Mouse (Mus musculus) neutrophil, adult 65 days (primary cell): ENCODE measurements around the gene Gm1113. TPM values are rescaled to one million over a fixed set of nuclear protein-coding genes. Genes with fewer than 3 reads are reported as not detected.

Experiments
- total RNA-seq: library from RNA; stranded (reverse); gene quantifications from 2 replicates; pipeline ENCODE4 v1.2.4, GENCODE M21; 2023

The Gm1113 gene
- not detected in 2 replicates for total RNA-seq

DNA sequence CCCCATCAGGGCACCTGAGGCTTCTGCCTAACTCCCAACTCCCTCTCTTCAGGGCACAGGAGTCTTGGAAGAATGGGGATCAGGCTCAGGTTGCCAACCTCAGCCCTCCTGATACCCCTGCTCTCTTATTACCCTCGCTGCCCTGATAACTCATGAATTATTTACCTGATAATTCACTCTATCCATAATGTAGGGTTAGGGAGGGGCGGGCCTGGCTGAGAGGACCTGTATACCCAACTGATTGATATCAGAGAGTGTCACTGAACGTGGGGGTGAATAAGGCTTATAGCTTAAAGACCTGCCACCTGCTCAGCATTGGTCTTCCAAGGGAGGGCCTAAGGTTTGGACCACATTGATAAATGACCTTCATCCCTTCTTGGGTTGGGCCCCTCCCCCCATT, at the start of gene Gm1113:
TSS of gene Gm1113 (minus strand) at position 101 of the 400 bp plus-strand sequence.

GRCm38 (mm10) chr9:35558257-35559008, 40.4 kb upstream of the Gm1113 start, which contains the start of the genes Ddx25 and Pus3:
Ddx25 (minus strand) TSS chr9:35558528.
Pus3 (plus strand) TSS chr9:35558595.

Other genes starting within 250 kb of the Gm1113 start
- gene Cdon, start 97.1 kb downstream of the Gm1113 start, total RNA-seq, result 0.45 and 2.4 TPM in 2 replicates
- gene Ddx25, start 40.3 kb upstream of the Gm1113 start, total RNA-seq, result 0.19 and 0.39 TPM in 2 replicates
- gene Pus3, start 40.3 kb upstream of the Gm1113 start, total RNA-seq, result 4.9 and 7.9 TPM in 2 replicates
- gene Pate2, start 52.0 kb upstream of the Gm1113 start, total RNA-seq, result not detected in 2 replicates
- gene Hyls1, start 52.1 kb upstream of the Gm1113 start, total RNA-seq, result 6.3 and 7.8 TPM in 2 replicates
- gene Pate4, start 93.7 kb upstream of the Gm1113 start, total RNA-seq, result not detected in 2 replicates
- gene Pate3, start 129.9 kb upstream of the Gm1113 start, total RNA-seq, result not detected in 2 replicates
- not detected in 2 replicates for gene Pate1, start 169.1 kb upstream of the Gm1113 start, total RNA-seq
- not detected in 2 replicates for gene Gm17677, start 222.8 kb upstream of the Gm1113 start, total RNA-seq